Mouse (Mus musculus) bone marrow, adult 2 months (tissue): ENCODE results near the gene Tfe3.

Experiments used
- CTCF ChIP-seq: fragments of 200-500 bp; IDR thresholded peaks from 2 replicates; pipeline ENCODE4 v1.5.1; 2011; ENCODE audit warnings: low read length, control low read depth; ENCODE audit not compliant: control insufficient read depth, insufficient read depth
- POLR2A ChIP-seq: fragments of 200-500 bp; IDR thresholded peaks from 2 replicates; pipeline ENCODE4 v1.6.1; 2011; ENCODE audit warnings: low read depth, mild to moderate bottlenecking, control low read depth, low read length, borderline replicate concordance; ENCODE audit not compliant: control insufficient read depth

DNA sequence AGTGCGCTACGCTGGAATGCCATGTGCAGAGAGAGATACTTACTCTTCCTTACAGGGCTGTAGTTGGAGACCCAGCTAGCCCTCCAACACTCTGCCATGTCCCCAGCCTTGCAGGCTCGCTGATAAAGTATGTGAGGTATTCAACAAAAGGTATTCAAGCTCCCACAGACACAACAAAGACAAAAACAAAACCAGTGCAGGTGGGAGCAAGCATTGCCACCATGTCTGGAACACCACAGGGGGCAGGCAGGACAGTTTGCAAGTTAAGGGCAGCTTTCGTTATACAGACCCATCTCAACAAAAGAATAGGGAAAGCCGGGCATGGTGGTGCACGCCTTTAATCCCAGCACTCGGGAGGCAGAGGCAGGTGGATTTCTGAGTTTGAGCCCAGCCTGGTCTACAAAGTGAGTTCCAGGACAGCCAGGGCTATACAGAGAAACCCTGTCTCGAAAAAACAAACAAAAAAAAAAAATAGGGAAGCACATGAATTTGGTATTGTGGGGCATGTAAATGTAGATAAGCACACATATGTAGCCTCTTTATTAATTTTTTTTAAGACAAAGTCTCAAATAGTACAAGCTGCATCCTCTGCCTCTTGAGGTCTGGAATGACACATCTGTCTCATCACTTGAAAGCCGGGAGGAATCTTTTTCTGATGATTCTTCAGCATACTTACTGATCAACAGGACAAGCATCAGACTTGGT is 13.3 kb downstream of the Tfe3 start:
- TF ChIP-seq CTCF (no peak), POLR2A (no peak)
